Mouse (Mus musculus): ENCODE measurements around the gene Samd14. TPM values are rescaled to one million over a fixed set of nuclear protein-coding genes. Genes with fewer than 3 reads are reported as not detected.

The Samd14 gene
- polyA plus RNA-seq (2015; fragmentation: Nextera tagmentation; extraction: Ambion mirVana), result 35.2 and 44.2 TPM in 2 replicates

GRCm38 (mm10) chr11:95009629-95010014, at the start of gene Samd14:
Gene Samd14, plus strand, starts transcription at chr11:95009879.

GRCm38 (mm10) chr11:94967419-94967818, 42.3 kb upstream of the Samd14 start, which contains the start of gene Hils1:
Gene Hils1, plus strand, starts transcription at chr11:94967593.

GRCm38 (mm10) chr11:94976199-94976598, 33.5 kb upstream of the Samd14 start, which contains the start of gene Sgca:
Gene Sgca, minus strand, starts transcription at chr11:94976327.

GRCm38 (mm10) chr11:94990749-94991577, 18.7 kb upstream of the Samd14 start, which contains the start of gene Ppp1r9b:
Gene Ppp1r9b, plus strand, starts transcription at chr11:94991035.

GRCm38 (mm10) chr11:95041139-95041609, 31.5 kb downstream of the Samd14 start, which contains the start of gene Pdk2:
Gene Pdk2, minus strand, starts transcription at chr11:95041354.

Other genes with a start within 250 kb of the Samd14 start
- gene Tmem92, start 227.2 kb upstream of the Samd14 start, polyA plus RNA-seq (2015; fragmentation: Nextera tagmentation; extraction: Ambion mirVana), result not detected in 2 replicates
- gene Col1a1, start 73.7 kb upstream of the Samd14 start, polyA plus RNA-seq (2015; fragmentation: Nextera tagmentation; extraction: Ambion mirVana), result 226 and 297 TPM in 2 replicates
- not detected in 2 replicates for gene Hils1, start 42.3 kb upstream of the Samd14 start, polyA plus RNA-seq (2015; fragmentation: Nextera tagmentation; extraction: Ambion mirVana)
- 0.17 and 0.72 TPM in 2 replicates for gene Sgca, start 33.6 kb upstream of the Samd14 start, polyA plus RNA-seq (2015; fragmentation: Nextera tagmentation; extraction: Ambion mirVana)
- 21.7 TPM in 2 replicates for gene Ppp1r9b, start 18.8 kb upstream of the Samd14 start, polyA plus RNA-seq (2015; fragmentation: Nextera tagmentation; extraction: Ambion mirVana)
- 8.7 and 12.7 TPM in 2 replicates for gene Pdk2, start 31.5 kb downstream of the Samd14 start, polyA plus RNA-seq (2015; fragmentation: Nextera tagmentation; extraction: Ambion mirVana)
- gene Itga3, start 66.9 kb downstream of the Samd14 start, polyA plus RNA-seq (2015; fragmentation: Nextera tagmentation; extraction: Ambion mirVana), result 3.8 and 4.6 TPM in 2 replicates
- 0.05 TPM in 1 of 2 replicates, not detected in the other for gene Dlx3, start 110.2 kb downstream of the Samd14 start, polyA plus RNA-seq (2015; fragmentation: Nextera tagmentation; extraction: Ambion mirVana)
- gene Dlx4, start 136.4 kb downstream of the Samd14 start, polyA plus RNA-seq (2015; fragmentation: Nextera tagmentation; extraction: Ambion mirVana), result 0.11 TPM in 1 of 2 replicates, not detected in the other